21 mouse cellular contexts compared by ENCODE assay signal in the genomic region with DNA sequence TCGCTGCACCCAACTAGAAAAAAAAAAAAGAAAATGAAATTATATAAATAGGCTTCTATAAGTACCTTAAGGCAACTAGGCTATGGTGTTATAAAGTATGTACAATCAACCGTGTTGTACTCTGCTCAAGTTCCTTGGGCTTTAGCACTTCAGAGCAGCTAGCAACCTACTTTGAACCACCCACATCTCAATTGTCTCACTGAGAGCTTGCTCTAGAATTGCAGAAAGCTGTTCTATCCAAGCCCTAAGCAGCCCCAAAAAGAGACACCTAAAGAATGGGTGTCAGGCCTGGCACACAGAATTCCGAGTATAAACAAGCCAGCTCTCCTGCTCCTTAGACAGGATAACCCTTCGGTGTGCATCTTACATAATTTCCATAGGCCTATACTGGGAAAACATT.
A peak's percentile ranks its signal among the peaks of the same experiment; 100 is the strongest.
DNase-seq lines count a peak whose midpoint lies in the region; ATAC-seq lines count a peak whose summit lies in the region.
"Had no signal": no experiment of that assay in that cellular context is flagged by ENCODE, and none has a peak within 500 bp of the region (broad histone marks: within the 10 kb centered on the region; RNA-seq: fewer than 3 reads in every experiment).

No protein-coding gene starts in this region.

- ATAC-seq in hindbrain, embryonic 11.5 days (ENCODE audit: low FRiP score), result no peak
- ATAC-seq: CD4-positive, CD25-positive, alpha-beta regulatory T cell, adult 4 months; forebrain, embryonic 13.5 days; forebrain, embryonic 16.5 days; hindbrain, embryonic 16.5 days had no signal

- no peak overlapping the region for H3K27ac ChIP-seq in hindbrain, embryonic 11.5 days (ENCODE audit: low read depth, low read length)
- H3K27ac ChIP-seq: forebrain, embryonic 10.5 days; forebrain, embryonic 13.5 days; gastrocnemius, adult 2 months; hindbrain, embryonic 13.5 days had no signal

- peak; percentile 37 to 39 for DNase-seq in left cerebral cortex, adult 18-20 months (ENCODE audit: low spot score in 2 of 2)
- no peak for DNase-seq in left cerebral cortex, postnatal 4 days
- peak; percentile 62 for DNase-seq in right cerebral cortex, adult 18-20 months
- DNase-seq in right cerebral cortex, postnatal 10 days (ENCODE audit: low spot score in 2 of 2), result no peak
- DNase-seq in telencephalon, adult 2 months (ENCODE audit: low read depth, low spot score), result peak; percentile 58
- no peak for DNase-seq in hindbrain, embryonic 11.5 days (ENCODE audit: low spot score)
- DNase-seq: adrenal gland, adult 2 months; adrenal gland, postnatal 14 days; cerebellum, adult 18-20 months; cerebellum, adult 9-10 months; cerebellum, postnatal 14 days; gastrocnemius, adult 2 months; gastrocnemius, postnatal 14 days; heart, adult 11 months had no signal

- no peaks in the 10 kb centered on the region for H3K27me3 ChIP-seq in hindbrain, embryonic 11.5 days (ENCODE audit: control insufficient read depth, insufficient read depth, low read length)
- H3K27me3 ChIP-seq: forebrain, embryonic 13.5 days; hindbrain, embryonic 13.5 days had no signal

- no peak overlapping the region for H3K9ac ChIP-seq in hindbrain, embryonic 11.5 days (ENCODE audit: low read depth, low read length)
- H3K9ac ChIP-seq: forebrain, embryonic 13.5 days; hindbrain, embryonic 13.5 days had no signal

- no peak overlapping the region for H3K4me2 ChIP-seq in hindbrain, embryonic 11.5 days (replicated peaks; ENCODE audit: low read depth, low read length)
- H3K4me2 ChIP-seq: forebrain, embryonic 13.5 days; heart, embryonic 11.5 days; hindbrain, embryonic 13.5 days had no signal

- H3K4me1 ChIP-seq in hindbrain, embryonic 11.5 days (replicated peaks; ENCODE audit: control insufficient read depth, insufficient read depth, low read length), result no peaks in the 10 kb centered on the region
- H3K4me1 ChIP-seq: forebrain, embryonic 10.5 days; forebrain, embryonic 13.5 days; hindbrain, embryonic 13.5 days had no signal

- intact Hi-C loops in left cerebral cortex, postnatal 4 days (cut with DNase I), result no loop called here

- no peaks in the 10 kb centered on the region for H3K36me3 ChIP-seq in hindbrain, embryonic 11.5 days (ENCODE audit: control insufficient read depth, insufficient read depth, low read length)
- H3K36me3 ChIP-seq: forebrain, embryonic 10.5 days; hindbrain, embryonic 13.5 days had no signal

- 82% methylated on average over 4 of the region's 4 CpGs for WGBS in hindbrain, embryonic 11.5 days

- H3K4me3 ChIP-seq in hindbrain, embryonic 11.5 days (ENCODE audit: low read depth, low read length), result no peak overlapping the region
- H3K4me3 ChIP-seq: forebrain, embryonic 10.5 days; forebrain, embryonic 13.5 days; gastrocnemius, adult 2 months; hindbrain, embryonic 13.5 days had no signal

- no peaks in the 10 kb centered on the region for H3K9me3 ChIP-seq in hindbrain, embryonic 11.5 days (ENCODE audit: control insufficient read depth, low read length)
- H3K9me3 ChIP-seq: forebrain, embryonic 10.5 days; forebrain, embryonic 13.5 days; hindbrain, embryonic 13.5 days had no signal

Comparison
In these comparisons a context has a peak if more than half of its experiments do, and no peak if none do; other contexts are left out.
1. DNase-seq: peak in left cerebral cortex, adult 18-20 months (2 of 2), right cerebral cortex, adult 18-20 months (single experiment) and telencephalon, adult 2 months (single experiment); none in left cerebral cortex, postnatal 4 days (single experiment), right cerebral cortex, postnatal 10 days (0 of 2) and hindbrain, embryonic 11.5 days (single experiment).